Mouse (Mus musculus) CH12.LX (cell line): ENCODE measurements around the gene Psmb9. TPM values are rescaled to one million over a fixed set of nuclear protein-coding genes. Genes with fewer than 3 reads are reported as not detected.

Experiments used
- DNase-seq: peaks from one replicate; pipeline ENCODE4 v3.0.0-alpha.2; 2013; ENCODE audit errors: extremely low read depth
- H3K27ac ChIP-seq: 2 replicates; pipeline ENCODE4 v1.5.1; 2012; ENCODE audit warnings: low read depth, mild to moderate bottlenecking, control low read depth, moderate library complexity; ENCODE audit not compliant: insufficient read depth
- H3K27me3 ChIP-seq: replicated peaks from 2 replicates; pipeline ENCODE3; 2012; ENCODE audit warnings: inconsistent platforms
- H3K36me3 ChIP-seq, 2 experiments: replicated peaks in 1 of 2; 2 replicates each; pipeline versions ENCODE3 to v1.6.1; 2012; ENCODE audit warnings: inconsistent platforms in 1 of 2, low read length in 1 of 2, mild to moderate bottlenecking in 1 of 2, mixed read lengths in 1 of 2, moderate library complexity in 1 of 2; ENCODE audit not compliant: control insufficient read depth in 1 of 2, insufficient read depth in 1 of 2
- H3K4me1 ChIP-seq, 2 experiments: 2 replicates each; pipeline ENCODE4 v1.6.1; 2012; ENCODE audit warnings: inconsistent platforms in 1 of 2, moderate library complexity in 1 of 2; ENCODE audit not compliant: insufficient read depth in 2 of 2, control insufficient read depth in 1 of 2
- H3K4me2 ChIP-seq: 2 replicates; pipeline ENCODE4 v1.6.1; 2012; ENCODE audit warnings: low read depth, mild to moderate bottlenecking, control low read depth; ENCODE audit not compliant: poor library complexity, insufficient read depth, severe bottlenecking
- H3K4me3 ChIP-seq, 3 experiments: fragments of 150-350 bp in 1 of 3; sonication (generic) in 1 of 3; replicated peaks in 1 of 3; 2 replicates each; pipeline versions ENCODE3 to v1.5.1; 2011 to 2012; ENCODE audit warnings: low read depth in 2 of 3, low read length in 2 of 3, mild to moderate bottlenecking in 2 of 3, moderate library complexity in 2 of 3, control low read depth in 1 of 3, improper control_type of control experiment in 1 of 3, inconsistent platforms in 1 of 3, mixed read lengths in 1 of 3; ENCODE audit not compliant: poor library complexity in 1 of 3
- H3K79me2 ChIP-seq: replicated peaks from 2 replicates; pipeline ENCODE4 v1.6.1; 2012; ENCODE audit warnings: mild to moderate bottlenecking, moderate library complexity; ENCODE audit not compliant: control insufficient read depth, poor library complexity, insufficient read depth, severe bottlenecking; ENCODE audit errors: extremely low read depth
- H3K9ac ChIP-seq: 2 replicates; pipeline ENCODE4 v1.6.1; 2012; ENCODE audit warnings: low read depth, mild to moderate bottlenecking, control low read depth, moderate library complexity; ENCODE audit not compliant: insufficient read depth
- H3K9me3 ChIP-seq: replicated peaks from 2 replicates; pipeline ENCODE3; 2012; ENCODE audit warnings: low read length, inconsistent platforms, mixed read lengths
- BHLHE40 ChIP-seq: IDR thresholded peaks from 2 replicates; pipeline ENCODE4 v1.6.1; 2011; ENCODE audit warnings: mild to moderate bottlenecking, low read depth, low read length, improper control_type of control experiment
- CHD1 ChIP-seq: IDR thresholded peaks from 2 replicates; pipeline ENCODE4 v1.6.1; 2012; ENCODE audit warnings: low read depth, low read length, improper control_type of control experiment, inconsistent platforms
- CHD2 ChIP-seq: IDR thresholded peaks from 2 replicates; pipeline ENCODE4 v1.6.1; 2011; ENCODE audit warnings: low read length, improper control_type of control experiment
- E2F4 ChIP-seq: IDR thresholded peaks from 2 replicates; pipeline ENCODE4 v1.6.1; 2011; ENCODE audit warnings: low read depth, low read length, improper control_type of control experiment; ENCODE audit not compliant: insufficient replicate concordance
- ELF1 ChIP-seq: IDR thresholded peaks from 2 replicates; pipeline ENCODE4 v1.6.1; 2014; ENCODE audit warnings: low read depth, mild to moderate bottlenecking, inconsistent platforms, low read length, improper control_type of control experiment
- ETS1 ChIP-seq: conservative IDR thresholded peaks from 2 replicates; pipeline ENCODE4 v1.6.1; 2012; ENCODE audit warnings: low read depth, mild to moderate bottlenecking, inconsistent platforms, low read length, improper control_type of control experiment, moderate library complexity
- GABPA ChIP-seq: IDR thresholded peaks from 2 replicates; pipeline ENCODE4 v1.6.1; 2012; ENCODE audit warnings: low read depth, low read length, improper control_type of control experiment, inconsistent platforms; ENCODE audit not compliant: insufficient replicate concordance
- HCFC1 ChIP-seq: IDR thresholded peaks from 2 replicates; pipeline ENCODE4 v1.6.1; 2012; ENCODE audit warnings: low read depth, mild to moderate bottlenecking, inconsistent platforms, low read length, improper control_type of control experiment
- IRF4 ChIP-seq: IDR thresholded peaks from 2 replicates; pipeline ENCODE4 v1.6.1; 2014; ENCODE audit warnings: low read depth, mild to moderate bottlenecking, inconsistent platforms, low read length, improper control_type of control experiment
- JUND ChIP-seq: conservative IDR thresholded peaks from 2 replicates; pipeline ENCODE4 v1.6.1; 2011; ENCODE audit warnings: low read depth, low read length, improper control_type of control experiment
- KAT2A ChIP-seq: IDR thresholded peaks from 2 replicates; pipeline ENCODE4 v1.6.1; 2012; ENCODE audit warnings: low read length, improper control_type of control experiment, inconsistent platforms; ENCODE audit not compliant: insufficient replicate concordance
- MAFK ChIP-seq: IDR thresholded peaks from 2 replicates; pipeline ENCODE4 v1.6.1; 2011; ENCODE audit warnings: low read length, improper control_type of control experiment; ENCODE audit not compliant: insufficient replicate concordance
- MAZ ChIP-seq: IDR thresholded peaks from 2 replicates; pipeline ENCODE4 v1.6.1; 2012; ENCODE audit warnings: low read depth, mild to moderate bottlenecking, inconsistent platforms, low read length, improper control_type of control experiment, moderate library complexity
- MEF2A ChIP-seq: IDR thresholded peaks from 2 replicates; pipeline ENCODE4 v1.6.1; 2014; ENCODE audit warnings: low read depth, mild to moderate bottlenecking, inconsistent platforms, low read length, improper control_type of control experiment, borderline replicate concordance
- MXI1 ChIP-seq: IDR thresholded peaks from 2 replicates; pipeline ENCODE4 v1.6.1; 2011; ENCODE audit warnings: mild to moderate bottlenecking, low read depth, low read length, improper control_type of control experiment
- MYC ChIP-seq: IDR thresholded peaks from 2 replicates; pipeline ENCODE4 v1.6.1; 2011; ENCODE audit warnings: low read depth, mild to moderate bottlenecking, improper control_type of control experiment, low read length
- NRF1 ChIP-seq: IDR thresholded peaks from 2 replicates; pipeline ENCODE4 v1.6.1; 2014; ENCODE audit warnings: low read depth, mild to moderate bottlenecking, inconsistent platforms, low read length, improper control_type of control experiment, moderate library complexity
- POLR2A ChIP-seq: IDR thresholded peaks from 2 replicates; pipeline ENCODE4 v1.6.1; 2011; ENCODE audit warnings: low read depth, mild to moderate bottlenecking, improper control_type of control experiment, low read length
- POLR2AphosphoS2 ChIP-seq: IDR thresholded peaks from 2 replicates; pipeline ENCODE4 v1.6.1; 2011; ENCODE audit warnings: low read depth, low read length, improper control_type of control experiment
- RAD21 ChIP-seq: IDR thresholded peaks from 2 replicates; pipeline ENCODE4 v1.6.1; 2011; ENCODE audit warnings: low read depth, mild to moderate bottlenecking, low read length, improper control_type of control experiment, moderate library complexity
- RCOR1 ChIP-seq: conservative IDR thresholded peaks from 2 replicates; pipeline ENCODE4 v1.6.1; 2012; ENCODE audit warnings: low read depth, mild to moderate bottlenecking, inconsistent platforms, low read length, improper control_type of control experiment
- SIN3A ChIP-seq: IDR thresholded peaks from 2 replicates; pipeline ENCODE4 v1.6.1; 2012; ENCODE audit warnings: low read length, improper control_type of control experiment, inconsistent platforms
- SMC3 ChIP-seq: IDR thresholded peaks from 2 replicates; pipeline ENCODE4 v1.6.1; 2011; ENCODE audit warnings: low read depth, low read length, improper control_type of control experiment
- TBP ChIP-seq: conservative IDR thresholded peaks from 2 replicates; pipeline ENCODE4 v1.6.1; 2011; ENCODE audit warnings: low read depth, low read length, improper control_type of control experiment
- UBTF ChIP-seq: IDR thresholded peaks from 2 replicates; pipeline ENCODE4 v1.6.1; 2012; ENCODE audit warnings: low read depth, mild to moderate bottlenecking, inconsistent platforms, low read length, improper control_type of control experiment, moderate library complexity
- USF1 ChIP-seq: IDR thresholded peaks from 2 replicates; pipeline ENCODE4 v1.6.1; 2014; ENCODE audit warnings: low read depth, mild to moderate bottlenecking, inconsistent platforms, low read length, improper control_type of control experiment
- USF2 ChIP-seq: conservative IDR thresholded peaks from 2 replicates; pipeline ENCODE4 v1.6.1; 2011; ENCODE audit warnings: low read depth, low read length, improper control_type of control experiment
- ZKSCAN1 ChIP-seq: IDR thresholded peaks from 2 replicates; pipeline ENCODE4 v1.6.1; 2012; ENCODE audit warnings: low read depth, inconsistent platforms, low read length, improper control_type of control experiment, borderline replicate concordance
- ZMIZ1 ChIP-seq: IDR thresholded peaks from 2 replicates; pipeline ENCODE4 v1.6.1; 2012; ENCODE audit warnings: low read depth, mild to moderate bottlenecking, inconsistent platforms, low read length, improper control_type of control experiment
- dilution Hi-C: fragments of 300-500 bp; cut with MboI; formaldehyde crosslinking; loops from 2 replicates; pipeline ENCODE4 v1.14.3; 2020; ENCODE audit warnings: low sequenced_read_pairs; ENCODE audit not compliant: extremely low pct_unique_long_range_greater_than_20kb, extremely low pct_ligation_motif_present
- in situ Hi-C: fragments of 300-500 bp; cut with MboI; formaldehyde crosslinking; loops from 3 replicates; pipeline ENCODE4 v1.14.3; 2019; ENCODE audit warnings: low sequenced_read_pairs, low pct_ligation_motif_present, low pct_unique_long_range_greater_than_20kb, mixed read lengths
- polyA plus RNA-seq: library from polyadenylated mRNA; unstranded; fragments of >175 nt; gene quantifications from 2 replicates; pipeline ENCODE4 v1.2.1, GENCODE M21; 2012; ENCODE audit warnings: low read depth; ENCODE audit not compliant: insufficient read length
- total RNA-seq, 2 experiments: library from RNA; depleted of rRNA; stranded (reverse); fragments of 300-350 nt in 1 of 2; fragments of >200 nt in 1 of 2; gene quantifications; 2 replicates each; pipeline ENCODE4 v1.2.3; 2012 to 2014

Psmb9 gene
- total and polyA plus RNA-seq, 3 experiments = 159 to 435 (median 192) TPM

- Histone ChIP-seq H3K9me3 (no peaks in the 10 kb centered on the region), H3K9ac (no peak overlapping the region), H3K27ac (no peak overlapping the region), H3K27me3 (no peaks in the 10 kb centered on the region), H3K4me2 (no peak overlapping the region)
- in situ Hi-C loops = no loop called here
- DNase-seq = no peak
- TF ChIP-seq MAFK (no peak), RCOR1 (no peak), HCFC1 (no peak), ZMIZ1 (no peak), JUND (no peak), USF1 (no peak), SIN3A (no peak), MAZ (no peak), ELF1 (no peak), IRF4 (no peak), RAD21 (no peak), GABPA (no peak), CHD2 (no peak), USF2 (no peak), MEF2A (no peak), NRF1 (no peak), KAT2A (no peak), MXI1 (no peak), UBTF (no peak)
- TF ChIP-seq, all 38 proteins: peak for 0
- no peaks in the 10 kb centered on the region for H3K79me2 ChIP-seq
- no peak overlapping the region for H3K4me3 ChIP-seq
- dilution Hi-C loops = no loop called here
- peaks cover 6 to 37% of the 10 kb centered on the region in 2 experiments for H3K36me3 ChIP-seq
- peaks cover 2 to 39% of the 10 kb centered on the region in 2 experiments for H3K4me1 ChIP-seq
Measured at GRCm38 (mm10) chr17:34137601-34138000, 50.0 kb downstream of the Psmb9 start.

- H3K9ac ChIP-seq = peak overlapping the region; percentile 0; the same call in 1 of the 2 replicates
- no peaks in the 10 kb centered on the region for H3K9me3 ChIP-seq
- H3K27ac ChIP-seq = 0 out of 2 replicates have a peak overlapping the region, but pooled peaks have one; percentile 3
- no peaks in the 10 kb centered on the region for H3K79me2 ChIP-seq
- no peaks in the 10 kb centered on the region for H3K27me3 ChIP-seq
- peaks cover 6 to 37% of the 10 kb centered on the region in 2 experiments for H3K36me3 ChIP-seq
- dilution Hi-C loops = no loop called here
- peak overlapping the region; percentile 19 for H3K4me2 ChIP-seq
- peaks cover 0 to 23% of the 10 kb centered on the region in 2 experiments; a peak in 3 of 4 replicates for H3K4me1 ChIP-seq
- in situ Hi-C loops = no loop called here
- H3K4me3 ChIP-seq = peak overlapping the region; percentile 61 to 63 (median 62)
- DNase-seq = peak; percentile 99
- TF ChIP-seq TBP (peak; percentile 77), GABPA (no peak), SMC3 (peak; percentile 100), MXI1 (peak; percentile 52; the same call in 1 of the 2 replicates), POLR2A (peak; percentile 68; the same call in 1 of the 2 replicates), KAT2A (no peak), CHD1 (no peak), IRF4 (peak; percentile 59; the same call in 1 of the 2 replicates), POLR2AphosphoS2 (no peak), ETS1 (0 out of 2 replicates have a peak, but pooled peaks have one; percentile 9), MAZ (no peak; the same call in 1 of the 2 replicates), SIN3A (peak; percentile 31; the same call in 1 of the 2 replicates), UBTF (no peak), BHLHE40 (peak; percentile 78), E2F4 (no peak), ZKSCAN1 (no peak), MAFK (no peak), MYC (peak; percentile 60; the same call in 1 of the 2 replicates)
Measured at GRCm38 (mm10) chr17:34135297-34136224, 52.0 kb downstream of the Psmb9 start.
